Mouse (Mus musculus) lung, postnatal 0 days (tissue): ENCODE measurements at regions not wholly inside any gene's neighbourhood (a gene's known extent, or its start where the extent isn't known, plus 50 kb on each side); places are given as distances from the start of the nearest gene placed in this dataset.

Experiments
- CTCF ChIP-seq: IDR thresholded peaks from 2 replicates; pipeline ENCODE4 v1.5.1; 2016; ENCODE audit warnings: antibody characterized with exemption, mild to moderate bottlenecking
- EP300 ChIP-seq: IDR thresholded peaks from 2 replicates; pipeline ENCODE4 v1.6.1; 2016; ENCODE audit warnings: antibody characterized with exemption, mild to moderate bottlenecking, control low read depth

DNA sequence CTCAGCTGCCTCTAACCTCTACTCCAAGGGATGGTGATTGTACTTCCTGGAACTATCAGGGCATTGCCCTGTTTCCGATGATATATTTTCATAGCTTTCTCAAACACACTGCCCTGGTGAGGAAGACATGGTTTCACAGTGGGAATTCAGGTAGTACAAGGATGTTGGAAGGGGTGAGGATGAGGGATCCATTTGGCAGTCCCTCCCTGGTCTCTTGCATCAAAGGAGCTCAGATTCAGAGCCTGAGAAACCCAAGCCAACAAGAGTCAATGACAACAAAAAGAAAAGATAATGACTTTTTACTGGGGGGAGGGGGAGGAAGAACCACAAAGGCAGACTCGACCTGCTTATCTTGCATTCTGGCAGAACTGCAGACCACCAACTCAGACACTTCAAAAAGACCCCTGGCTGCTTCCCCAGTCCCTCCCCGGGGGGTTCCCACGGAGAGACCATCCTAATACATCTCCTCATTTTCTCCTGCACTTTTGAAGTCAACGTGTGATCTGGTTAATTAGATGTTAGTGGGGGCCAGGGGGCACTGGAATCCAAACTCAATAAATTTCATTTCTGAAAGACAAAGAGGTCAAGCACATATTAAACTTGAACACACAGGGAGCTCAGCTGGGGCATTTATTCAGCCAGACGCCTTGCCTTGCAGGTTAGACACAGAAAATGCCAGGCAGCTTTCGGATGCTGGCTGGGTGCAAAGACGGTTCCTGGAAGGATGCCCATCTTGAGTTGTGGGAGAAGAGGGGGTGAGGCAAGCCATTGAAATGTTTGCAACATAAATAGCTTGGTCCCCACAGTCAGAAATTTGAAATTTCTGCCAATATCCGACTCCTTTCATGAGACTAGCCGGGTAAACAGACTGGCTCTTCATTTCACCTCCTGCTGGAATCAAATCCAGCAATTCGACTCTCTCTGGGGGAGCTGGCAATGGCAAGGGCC, 162.9 kb upstream of the Cdh5 start:
- no peak for TF ChIP-seq EP300
- TF ChIP-seq CTCF = no peak
